Mouse (Mus musculus) embryonic facial prominence, embryonic 12.5 days (tissue): Measurements from ENCODE around the gene Ift140. TPM values are rescaled to one million over a fixed set of nuclear protein-coding genes. Genes with fewer than 3 reads are reported as not detected.
A peak's percentile ranks its signal among the peaks of the same experiment; 100 is the strongest.

ENCODE experiments used
- ATAC-seq: fragments of 200-750 bp; cut with Nextera tagmentation; 2 replicates; pipeline ENCODE4 v1.8.0; 2017; ENCODE audit not compliant: insufficient number of reproducible peaks, insufficient read depth, low FRiP score, low TSS enrichment
- H3K27ac ChIP-seq: fragments of 300-500 bp; sonication (generic); 2 replicates; pipeline ENCODE4 v1.5.1; 2016; ENCODE audit warnings: mild to moderate bottlenecking
- H3K27me3 ChIP-seq: fragments of 300-500 bp; sonication (generic); 2 replicates; pipeline ENCODE4 v1.6.1; 2016; ENCODE audit warnings: mild to moderate bottlenecking, moderate library complexity
- H3K36me3 ChIP-seq: fragments of 300-500 bp; sonication (generic); 2 replicates; pipeline ENCODE4 v1.6.1; 2016; ENCODE audit warnings: mild to moderate bottlenecking
- H3K4me1 ChIP-seq: fragments of 300-500 bp; sonication (generic); 2 replicates; pipeline ENCODE4 v1.6.1; 2016
- H3K4me2 ChIP-seq: fragments of 300-500 bp; sonication (generic); replicated peaks from 2 replicates; pipeline ENCODE4 v1.6.1; 2016; ENCODE audit warnings: mild to moderate bottlenecking, moderate library complexity
- H3K4me3 ChIP-seq: fragments of 300-500 bp; sonication (generic); 2 replicates; pipeline ENCODE4 v1.5.1; 2016; ENCODE audit warnings: mild to moderate bottlenecking
- H3K9ac ChIP-seq: fragments of 300-500 bp; sonication (generic); 2 replicates; pipeline ENCODE4 v1.6.1; 2016; ENCODE audit warnings: mild to moderate bottlenecking, moderate library complexity
- H3K9me3 ChIP-seq: fragments of 300-500 bp; sonication (generic); 2 replicates; pipeline ENCODE4 v1.6.1; 2016; ENCODE audit warnings: mild to moderate bottlenecking, moderate library complexity
- WGBS: fragments of 180-500 bp; shearing (Covaris S2); methylation state at CpG from one replicate; pipeline ENCODE4 v1.1.7; 2016; 5-methylcytosine and 5-hydroxymethylcytosine counted together
- polyA plus RNA-seq: library from polyadenylated mRNA; unstranded; fragments of >200 nt; fragmentation: Nextera tagmentation; extraction: Ambion mirVana; gene quantifications from 2 replicates; pipeline ENCODE4 v1.2.1, GENCODE M21; 2016

Gene Ift140
- polyA plus RNA-seq, 1 experiment from 2014 or later, result 29.0 TPM

GRCm38 (mm10) chr17:25047143-25047542 is 31.3 kb downstream of the Ift140 start:
- no peak overlapping the region for H3K4me2 ChIP-seq
- H3K27ac ChIP-seq, result no peak overlapping the region
- H3K4me3 ChIP-seq, result no peak overlapping the region
- peaks cover 34% of the 10 kb centered on the region for H3K36me3 ChIP-seq
- H3K27me3 ChIP-seq, result no peaks in the 10 kb centered on the region
- H3K9ac ChIP-seq, result no peak overlapping the region
- H3K9me3 ChIP-seq, result no peaks in the 10 kb centered on the region
- WGBS, result 84% methylated on average over 6 of the region's 6 CpGs
- no peaks in the 10 kb centered on the region for H3K4me1 ChIP-seq
- ATAC-seq, result no peak

DNA sequence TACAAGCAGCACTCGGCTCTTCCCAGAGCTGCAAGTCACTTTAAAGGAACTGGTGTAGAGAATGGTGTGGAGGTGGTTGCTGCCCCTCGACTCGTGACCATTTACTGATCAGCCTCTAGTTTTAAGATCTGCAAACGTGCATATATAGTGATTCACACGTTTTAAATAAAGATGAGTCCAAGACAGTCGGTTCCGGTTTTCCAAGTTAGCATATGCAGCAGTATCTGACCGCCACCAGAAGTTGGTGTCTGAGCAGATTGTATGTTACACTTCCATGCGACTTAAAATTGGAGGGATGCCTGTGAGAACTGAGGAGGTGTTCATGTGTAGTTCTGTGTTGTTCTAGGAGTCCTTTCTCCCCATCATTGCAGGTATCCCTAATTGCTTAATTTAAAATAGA is 37.4 kb downstream of the Ift140 start:
- peaks cover 40% of the 10 kb centered on the region for H3K36me3 ChIP-seq
- H3K4me1 ChIP-seq, result no peaks in the 10 kb centered on the region
- no peak overlapping the region for H3K27ac ChIP-seq
- no peak for ATAC-seq
- no peaks in the 10 kb centered on the region for H3K9me3 ChIP-seq
- H3K4me3 ChIP-seq, result no peak overlapping the region
- H3K4me2 ChIP-seq, result no peak overlapping the region
- 81% methylated on average over 9 of the region's 9 CpGs for WGBS
- H3K27me3 ChIP-seq, result no peaks in the 10 kb centered on the region
- no peak overlapping the region for H3K9ac ChIP-seq

DNA sequence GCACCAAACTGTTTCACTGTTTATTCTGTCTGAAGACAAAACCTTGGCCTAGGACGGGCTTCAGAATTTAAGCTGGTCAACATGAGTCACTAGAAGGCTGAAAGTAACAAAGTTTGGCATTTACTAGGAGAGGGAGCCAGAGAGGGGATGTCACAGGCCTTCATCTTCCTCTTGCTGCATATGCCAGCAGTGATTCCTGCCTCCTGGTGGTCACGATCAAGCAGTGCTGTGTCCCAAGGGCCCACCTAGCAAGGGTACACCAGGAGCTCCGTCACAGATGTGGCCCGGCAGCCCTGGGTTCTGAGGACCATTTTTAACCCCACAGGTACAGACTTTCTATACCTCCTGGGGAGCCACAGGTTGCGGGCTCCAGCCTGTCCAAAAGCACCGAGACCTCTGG is 41.2 kb downstream of the Ift140 start:
- Histone ChIP-seq H3K9ac (no peak overlapping the region), H3K4me1 (no peaks in the 10 kb centered on the region), H3K9me3 (no peaks in the 10 kb centered on the region), H3K36me3 (peaks cover 61% of the 10 kb centered on the region), H3K27ac (no peak overlapping the region), H3K4me3 (no peak overlapping the region), H3K4me2 (no peak overlapping the region), H3K27me3 (no peaks in the 10 kb centered on the region)
- 88% methylated on average over 6 of the region's 6 CpGs for WGBS
- no peak for ATAC-seq

- H3K9me3 ChIP-seq, result no peaks in the 10 kb centered on the region
- H3K9ac ChIP-seq, result no peak overlapping the region
- ATAC-seq, result no peak
- H3K27ac ChIP-seq, result no peak overlapping the region
- H3K4me3 ChIP-seq, result no peak overlapping the region
- H3K27me3 ChIP-seq, result no peaks in the 10 kb centered on the region
- H3K4me1 ChIP-seq, result no peaks in the 10 kb centered on the region
- peaks cover 38% of the 10 kb centered on the region for H3K36me3 ChIP-seq
- no peak overlapping the region for H3K4me2 ChIP-seq
- WGBS, result 84% methylated on average over 4 of the region's 4 CpGs
Measured at GRCm38 (mm10) chr17:25063261-25063660, 47.4 kb downstream of the Ift140 start.

DNA sequence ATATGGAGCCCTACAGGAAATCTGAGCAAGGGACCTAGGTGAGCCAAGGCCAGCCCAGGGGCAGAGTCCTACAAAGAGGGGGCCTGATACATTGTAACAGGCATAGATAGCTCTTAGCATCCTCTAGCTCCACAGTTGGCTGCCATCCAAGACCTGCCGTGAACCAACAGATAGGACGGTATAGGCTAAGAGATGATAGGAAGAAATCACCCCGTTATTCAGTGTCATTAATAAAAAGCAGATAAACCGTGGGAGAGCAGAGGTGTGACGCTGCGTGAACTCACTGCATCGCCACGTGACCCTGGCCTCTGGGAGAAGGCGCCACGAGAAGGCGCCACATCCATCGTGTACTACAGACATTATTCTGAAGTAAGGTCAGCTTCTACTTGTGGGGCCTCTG is 48.0 kb downstream of the Ift140 start:
- Histone ChIP-seq H3K9ac (no peak overlapping the region), H3K4me1 (no peaks in the 10 kb centered on the region), H3K4me3 (no peak overlapping the region), H3K27ac (no peak overlapping the region), H3K4me2 (no peak overlapping the region), H3K36me3 (peaks cover 34% of the 10 kb centered on the region), H3K27me3 (no peaks in the 10 kb centered on the region), H3K9me3 (no peaks in the 10 kb centered on the region)
- WGBS, result 90% methylated on average over 12 of the region's 12 CpGs
- no peak for ATAC-seq

GRCm38 (mm10) chr17:25064351-25064750 is 48.5 kb downstream of the Ift140 start:
- no peak overlapping the region for H3K27ac ChIP-seq
- ATAC-seq, result no peak
- no peaks in the 10 kb centered on the region for H3K9me3 ChIP-seq
- H3K9ac ChIP-seq, result no peak overlapping the region
- peaks cover 29% of the 10 kb centered on the region for H3K36me3 ChIP-seq
- no peak overlapping the region for H3K4me3 ChIP-seq
- H3K27me3 ChIP-seq, result no peaks in the 10 kb centered on the region
- H3K4me2 ChIP-seq, result no peak overlapping the region
- H3K4me1 ChIP-seq, result no peaks in the 10 kb centered on the region
- WGBS, result 74% methylated on average over 9 of the region's 9 CpGs

GRCm38 (mm10) chr17:25065189-25065588 is 49.3 kb downstream of the Ift140 start:
- no peak overlapping the region for H3K4me2 ChIP-seq
- WGBS, result 80% methylated on average over 3 of the region's 3 CpGs
- no peak overlapping the region for H3K9ac ChIP-seq
- H3K9me3 ChIP-seq, result no peaks in the 10 kb centered on the region
- no peaks in the 10 kb centered on the region for H3K27me3 ChIP-seq
- no peak for ATAC-seq
- peaks cover 22% of the 10 kb centered on the region for H3K36me3 ChIP-seq
- no peaks in the 10 kb centered on the region for H3K4me1 ChIP-seq
- no peak overlapping the region for H3K27ac ChIP-seq
- H3K4me3 ChIP-seq, result no peak overlapping the region

- Histone ChIP-seq H3K9ac (no peak overlapping the region), H3K4me1 (no peaks in the 10 kb centered on the region), H3K4me2 (no peak overlapping the region), H3K36me3 (peaks cover 17% of the 10 kb centered on the region), H3K9me3 (no peaks in the 10 kb centered on the region), H3K27ac (no peak overlapping the region), H3K4me3 (no peak overlapping the region), H3K27me3 (no peaks in the 10 kb centered on the region)
- no peak for ATAC-seq
- WGBS, result 90% methylated on average over 7 of the region's 7 CpGs
Measured at GRCm38 (mm10) chr17:25066595-25066994, 50.7 kb downstream of the Ift140 start.

DNA sequence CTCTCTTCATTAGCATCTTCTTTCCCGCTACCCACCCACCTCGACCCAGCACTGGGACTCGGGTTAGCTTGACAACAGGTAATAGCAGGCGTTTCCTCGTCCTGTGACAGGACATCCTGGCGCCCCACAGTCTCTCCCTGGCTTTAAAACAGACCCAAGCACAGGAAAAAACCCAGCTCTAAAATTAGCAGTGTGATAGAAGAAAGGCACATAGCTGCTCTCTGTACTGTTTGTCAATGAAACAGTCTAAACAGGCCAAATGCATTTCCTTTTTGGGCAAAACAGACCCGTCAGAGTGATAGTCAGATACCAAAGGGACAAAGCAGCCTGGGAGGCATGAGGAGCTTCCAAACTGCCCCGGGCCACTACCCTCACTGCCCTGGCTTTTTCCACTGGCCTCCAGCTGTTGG is 51.6 kb downstream of the Ift140 start:
- Histone ChIP-seq H3K9me3 (no peaks in the 10 kb centered on the region), H3K4me1 (no peaks in the 10 kb centered on the region), H3K27ac (0 out of 2 replicates have a peak overlapping the region, but pooled peaks have one; percentile 7), H3K36me3 (peaks cover 9% of the 10 kb centered on the region; the same call in 1 of the 2 replicates), H3K9ac (no peak overlapping the region), H3K27me3 (no peaks in the 10 kb centered on the region), H3K4me3 (no peak overlapping the region), H3K4me2 (no peak overlapping the region)
- ATAC-seq, result no peak
- 69% methylated on average over 8 of the region's 8 CpGs for WGBS

- Histone ChIP-seq H3K36me3 (peaks cover 7% of the 10 kb centered on the region; the same call in 1 of the 2 replicates), H3K4me1 (no peaks in the 10 kb centered on the region), H3K9ac (no peak overlapping the region), H3K9me3 (no peaks in the 10 kb centered on the region), H3K27me3 (no peaks in the 10 kb centered on the region), H3K4me3 (no peak overlapping the region), H3K4me2 (no peak overlapping the region), H3K27ac (no peak overlapping the region)
- no peak for ATAC-seq
- WGBS, result 56% methylated on average over 2 of the region's 2 CpGs
Measured at GRCm38 (mm10) chr17:25068690-25069089, 52.8 kb downstream of the Ift140 start.

GRCm38 (mm10) chr17:25076906-25077305 is 61.0 kb downstream of the Ift140 start:
- Histone ChIP-seq H3K27ac (no peak overlapping the region), H3K9me3 (no peaks in the 10 kb centered on the region), H3K4me1 (peaks cover 12% of the 10 kb centered on the region), H3K4me2 (no peak overlapping the region), H3K9ac (no peak overlapping the region), H3K27me3 (no peaks in the 10 kb centered on the region), H3K36me3 (peaks cover 3% of the 10 kb centered on the region; the same call in 1 of the 2 replicates), H3K4me3 (no peak overlapping the region)
- no peak for ATAC-seq
- 84% methylated on average over 4 of the region's 4 CpGs for WGBS

GRCm38 (mm10) chr17:25077771-25078372 is 62.0 kb downstream of the Ift140 start:
- no peak overlapping the region for H3K4me3 ChIP-seq
- H3K27ac ChIP-seq, result peak overlapping the region; percentile 58; the same call in 1 of the 2 replicates
- H3K4me1 ChIP-seq, result peaks cover 20% of the 10 kb centered on the region
- 74% methylated on average over 13 of the region's 13 CpGs for WGBS
- peak overlapping the region; percentile 2; the same call in 1 of the 2 replicates for H3K4me2 ChIP-seq
- peaks cover 3% of the 10 kb centered on the region; the same call in 1 of the 2 replicates for H3K36me3 ChIP-seq
- no peaks in the 10 kb centered on the region for H3K27me3 ChIP-seq
- no peaks in the 10 kb centered on the region for H3K9me3 ChIP-seq
- no peak overlapping the region for H3K9ac ChIP-seq
- 0 out of 2 replicates have a peak, but pooled peaks have one; percentile 4 for ATAC-seq
